Mouse (Mus musculus) macrophage (primary cell): ENCODE data around the gene Larp1. TPM values are rescaled to one million over a fixed set of nuclear protein-coding genes. Genes with fewer than 3 reads are reported as not detected.
"Not testable (repeated sequence)": the region's sequence is repeated elsewhere in the genome, so short reads cannot be mapped to it uniquely, and the experiment has no call there.

Experiments
- H3K27ac ChIP-seq: fragments of 350-480 bp; formaldehyde crosslinking; 2 replicates; pipeline ENCODE4 v1.9.0; 2021
- H3K36me3 ChIP-seq: fragments of 350-480 bp; formaldehyde crosslinking; 2 replicates; pipeline ENCODE4 v1.9.0; 2021; ENCODE audit errors: inconsistent target
- H3K4me3 ChIP-seq: fragments of 350-480 bp; formaldehyde crosslinking; 2 replicates; pipeline ENCODE4 v1.9.0; 2021; ENCODE audit errors: inconsistent target
- H3K79me2 ChIP-seq: fragments of 350-480 bp; formaldehyde crosslinking; 2 replicates; pipeline ENCODE4 v1.9.0; 2021; ENCODE audit errors: inconsistent target
- WGBS: methylation state at CpG from one replicate; pipeline ENCODE4 v1.1.7; 2026; ENCODE audit warnings: inconsistent platforms; ENCODE audit not compliant: missing documents; 5-methylcytosine and 5-hydroxymethylcytosine counted together
- polyA plus RNA-seq: library from polyadenylated mRNA; stranded (reverse); fragments of 250-400 nt; gene quantifications from 3 replicates; pipeline ENCODE4 v1.2.4, GENCODE M21; 2018; ENCODE audit warnings: inconsistent platforms

Larp1 gene
- polyA plus RNA-seq, 1 experiment from 2014 or later: 59.1 TPM

GRCm38 (mm10) chr11:58092541-58092940 lies 83.7 kb downstream of the Larp1 start:
- WGBS: 4% methylated on average over 4 of the region's 4 CpGs
- Histone ChIP-seq H3K27ac (no peak overlapping the region), H3K4me3 (peak overlapping the region; percentile 20), H3K79me2 (no peaks in the 10 kb centered on the region), H3K36me3 (no peaks in the 10 kb centered on the region)

GRCm38 (mm10) chr11:58093021-58093528 lies 84.2 kb downstream of the Larp1 start, which contains the start of gene Gm12248:
Gene Gm12248, minus strand, starts transcription at chr11:58093134.
- H3K79me2 ChIP-seq: no peaks in the 10 kb centered on the region
- 12% methylated on average over 12 of the region's 12 CpGs for WGBS
- no peaks in the 10 kb centered on the region for H3K36me3 ChIP-seq
- peak within 1 kb of the TSS; percentile 20 for H3K4me3 ChIP-seq
- H3K27ac ChIP-seq: no peak within 1 kb of the TSS

GRCm38 (mm10) chr11:58094766-58095165 lies 85.9 kb downstream of the Larp1 start:
- Histone ChIP-seq H3K27ac (no peak overlapping the region), H3K36me3 (no peaks in the 10 kb centered on the region), H3K79me2 (no peaks in the 10 kb centered on the region), H3K4me3 (no peak overlapping the region)
- WGBS: 86% methylated on average over 4 of the region's 4 CpGs

GRCm38 (mm10) chr11:58095561-58095960 lies 86.7 kb downstream of the Larp1 start:
- H3K79me2 ChIP-seq: no peaks in the 10 kb centered on the region
- H3K36me3 ChIP-seq: no peaks in the 10 kb centered on the region
- no peak overlapping the region for H3K4me3 ChIP-seq
- WGBS: 89% methylated on average over 1 of the region's 1 CpGs
- no peak overlapping the region for H3K27ac ChIP-seq

- Histone ChIP-seq H3K4me3 (no peak overlapping the region), H3K27ac (no peak overlapping the region), H3K36me3 (no peaks in the 10 kb centered on the region), H3K79me2 (no peaks in the 10 kb centered on the region)
- WGBS: 18% methylated on average over 5 of the region's 5 CpGs
These were observed 87.3 kb downstream of the Larp1 start for GRCm38 (mm10) chr11:58096160-58096559.

GRCm38 (mm10) chr11:58096821-58097620 lies 88.2 kb downstream of the Larp1 start:
- Histone ChIP-seq H3K4me3 (no peak overlapping the region), H3K79me2 (no peaks in the 10 kb centered on the region), H3K36me3 (no peaks in the 10 kb centered on the region), H3K27ac (no peak overlapping the region)
- WGBS: 81% methylated on average over 17 of the region's 20 CpGs

- Histone ChIP-seq H3K27ac (no peak overlapping the region), H3K4me3 (no peak overlapping the region), H3K79me2 (no peaks in the 10 kb centered on the region), H3K36me3 (no peaks in the 10 kb centered on the region)
- 23% methylated on average over 25 of the region's 38 CpGs for WGBS
These were observed 88.9 kb downstream of the Larp1 start for GRCm38 (mm10) chr11:58097621-58098365.

GRCm38 (mm10) chr11:58098366-58098720 lies 89.5 kb downstream of the Larp1 start:
- H3K36me3 ChIP-seq, H3K27ac ChIP-seq, H3K79me2 ChIP-seq, H3K4me3 ChIP-seq: not testable (repeated sequence)
- 83% methylated on average over 5 of the region's 5 CpGs for WGBS

- no peak overlapping the region for H3K27ac ChIP-seq
- 88% methylated on average over 2 of the region's 2 CpGs for WGBS
- peaks cover 6% of the 10 kb centered on the region for H3K79me2 ChIP-seq
- H3K4me3 ChIP-seq: no peak overlapping the region
- no peaks in the 10 kb centered on the region for H3K36me3 ChIP-seq
These were observed 91.1 kb downstream of the Larp1 start for GRCm38 (mm10) chr11:58100006-58100405.

- H3K4me3 ChIP-seq: no peak overlapping the region
- H3K79me2 ChIP-seq: peaks cover 18% of the 10 kb centered on the region
- 98% methylated on average over 4 of the region's 4 CpGs for WGBS
- no peaks in the 10 kb centered on the region for H3K36me3 ChIP-seq
- H3K27ac ChIP-seq: no peak overlapping the region
These were observed 92.4 kb downstream of the Larp1 start for GRCm38 (mm10) chr11:58101194-58101720.

GRCm38 (mm10) chr11:58102146-58102545 lies 93.3 kb downstream of the Larp1 start:
- 76% methylated on average over 3 of the region's 3 CpGs for WGBS
- Histone ChIP-seq H3K36me3 (no peaks in the 10 kb centered on the region), H3K79me2 (peaks cover 25% of the 10 kb centered on the region), H3K4me3 (no peak overlapping the region), H3K27ac (no peak overlapping the region)

- Histone ChIP-seq H3K79me2 (peaks cover 31% of the 10 kb centered on the region), H3K27ac (no peak overlapping the region), H3K4me3 (no peak overlapping the region), H3K36me3 (no peaks in the 10 kb centered on the region)
- WGBS: 69% methylated on average over 9 of the region's 9 CpGs
These were observed 93.9 kb downstream of the Larp1 start for GRCm38 (mm10) chr11:58102581-58103343.

GRCm38 (mm10) chr11:58103344-58103653 lies 94.4 kb downstream of the Larp1 start:
- 84% methylated on average over 13 of the region's 13 CpGs for WGBS
- peaks cover 37% of the 10 kb centered on the region for H3K79me2 ChIP-seq

GRCm38 (mm10) chr11:58103697-58104306 lies 94.9 kb downstream of the Larp1 start, which contains the start of gene Cnot8:
Gene Cnot8, plus strand, starts transcription at chr11:58104153.
- Histone ChIP-seq H3K79me2 (peaks cover 42% of the 10 kb centered on the region), H3K4me3 (peak within 1 kb of the TSS; percentile 61), H3K36me3 (no peaks in the 10 kb centered on the region), H3K27ac (peak within 1 kb of the TSS; percentile 76)
- WGBS: 1% methylated on average over 55 of the region's 55 CpGs

More at GRCm38 (mm10) chr11:58103344-58103653, 94.4 kb downstream of the Larp1 start:
- peak overlapping the region; percentile 5; the same call in 1 of the 2 replicates for H3K4me3 ChIP-seq
- peak overlapping the region; percentile 21; the same call in 1 of the 2 replicates for H3K27ac ChIP-seq
- H3K36me3 ChIP-seq: no peaks in the 10 kb centered on the region
